Mouse (Mus musculus) adrenal gland, postnatal 14 days (tissue): ENCODE results near the gene Ptpn23. TPM values are rescaled to one million over a fixed set of nuclear protein-coding genes. Genes with fewer than 3 reads are reported as not detected.
"Not testable (repeated sequence)": the region's sequence is repeated elsewhere in the genome, so short reads cannot be mapped to it uniquely, and the experiment has no call there.

ENCODE experiments used
- DNase-seq: peaks from one replicate; pipeline ENCODE4 v3.0.0; 2021; ENCODE audit warnings: mixed read lengths
- long read RNA-seq, 2 experiments: library from polyadenylated mRNA; stranded (forward); transcript quantifications; one replicate each; pipeline ENCODE4 v2.0.0; 2021
- total RNA-seq: library from RNA; stranded (reverse); gene quantifications from 2 replicates; pipeline ENCODE4 v1.2.3, GENCODE M21; 2021

Gene Ptpn23
- 46.6 and 47.1 TPM in 2 replicates for total RNA-seq
- long read RNA-seq, experiment 1, partial matches to known transcripts = 4 of 4 reads
- long read RNA-seq, experiment 1, other reads (novel, unspliced or antisense) = 0 of 4 reads
- long read RNA-seq, experiment 2, partial matches to known transcripts = 8 of 11 reads
- long read RNA-seq, experiment 2, other reads (novel, unspliced or antisense) = 3 of 11 reads

DNA sequence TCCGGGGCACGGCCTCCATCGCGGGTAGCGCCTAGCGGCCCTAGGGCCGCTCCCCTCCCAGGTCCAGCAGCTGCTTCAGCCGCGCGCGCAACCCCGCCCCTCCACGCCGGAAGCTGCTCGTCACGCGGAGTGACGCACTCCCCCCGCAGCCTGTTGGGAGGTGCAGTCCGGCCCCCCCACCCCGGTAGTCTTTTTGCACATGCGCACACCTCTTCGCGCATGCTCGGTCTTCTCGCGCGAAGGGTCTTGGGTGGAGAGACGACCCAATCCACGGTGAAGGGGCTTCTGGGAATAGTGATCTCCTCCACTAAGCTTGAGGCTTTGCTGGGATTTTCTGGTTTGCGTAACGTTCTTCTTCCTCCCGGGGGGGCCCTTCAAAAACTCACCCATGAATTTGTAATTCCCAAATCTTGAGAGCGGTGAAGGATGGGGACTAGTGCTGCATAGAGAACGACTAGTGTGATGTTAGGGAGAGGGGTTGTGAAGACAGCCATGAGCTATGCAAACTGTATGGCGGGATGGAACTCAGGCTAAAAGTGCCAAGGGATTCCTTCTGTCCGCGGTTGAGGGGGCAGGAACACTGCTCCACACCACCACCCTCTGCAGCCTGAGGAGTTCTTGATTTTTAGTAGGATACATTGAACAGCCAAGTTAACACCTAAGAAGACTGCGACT, at the start of gene Ptpn23:
Gene Ptpn23 (minus strand): TSS at position 115 of the 675 bp plus-strand sequence.
- peak; percentile 98 for DNase-seq

DNA sequence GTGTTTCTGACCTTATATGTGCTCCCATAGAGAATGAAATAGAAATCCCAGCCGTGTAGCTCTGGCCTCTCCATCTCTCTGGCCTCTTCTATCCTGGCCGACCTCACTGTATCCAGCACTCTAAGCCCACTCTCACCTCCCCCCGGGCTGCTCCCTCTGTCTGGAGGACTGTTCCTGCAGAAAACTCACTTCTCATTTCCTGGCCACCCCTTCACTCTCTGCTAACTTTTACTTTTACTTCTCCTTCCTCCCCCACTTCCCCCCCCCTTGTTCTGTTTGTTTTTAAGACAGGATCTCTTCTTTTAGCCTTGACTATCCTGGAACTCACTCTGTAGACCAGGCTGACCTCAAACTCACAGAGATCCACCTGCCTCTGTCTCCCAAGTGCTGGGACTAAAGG, 44.5 kb upstream of the Ptpn23 start:
- no peak for DNase-seq

- peak; percentile 86 for DNase-seq
These were observed 41.0 kb upstream of the Ptpn23 start for GRCm38 (mm10) chr9:110448857-110449617.

- DNase-seq = no peak
These were observed 40.3 kb upstream of the Ptpn23 start for GRCm38 (mm10) chr9:110448356-110448755.

GRCm38 (mm10) chr9:110440559-110440958, 32.5 kb upstream of the Ptpn23 start:
- DNase-seq = no peak

- DNase-seq = no peak
These were observed 32.0 kb upstream of the Ptpn23 start for GRCm38 (mm10) chr9:110440049-110440448.

- DNase-seq = no peak
These were observed 28.0 kb upstream of the Ptpn23 start for GRCm38 (mm10) chr9:110436041-110436440.

DNA sequence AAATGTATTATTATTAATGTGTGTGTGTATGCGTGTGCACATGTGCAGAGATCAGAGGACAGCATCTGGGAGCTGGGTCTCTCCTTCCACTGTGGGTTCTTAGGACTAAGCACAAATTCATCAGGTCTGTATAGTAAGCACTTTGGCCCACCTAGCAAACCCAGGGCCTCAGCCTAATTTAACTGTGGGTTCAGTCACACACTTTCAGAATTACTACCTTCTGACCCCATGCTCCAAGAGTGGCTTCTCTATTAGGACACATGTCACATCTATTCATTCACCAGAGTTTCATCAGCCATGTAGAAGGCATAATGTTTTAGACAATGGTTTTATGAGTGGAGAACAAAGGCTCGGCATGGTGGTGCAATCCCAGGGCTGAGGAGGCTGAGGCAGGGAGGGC, 25.0 kb upstream of the Ptpn23 start:
- DNase-seq = no peak

GRCm38 (mm10) chr9:110431241-110431640, 23.2 kb upstream of the Ptpn23 start:
- no peak for DNase-seq

DNA sequence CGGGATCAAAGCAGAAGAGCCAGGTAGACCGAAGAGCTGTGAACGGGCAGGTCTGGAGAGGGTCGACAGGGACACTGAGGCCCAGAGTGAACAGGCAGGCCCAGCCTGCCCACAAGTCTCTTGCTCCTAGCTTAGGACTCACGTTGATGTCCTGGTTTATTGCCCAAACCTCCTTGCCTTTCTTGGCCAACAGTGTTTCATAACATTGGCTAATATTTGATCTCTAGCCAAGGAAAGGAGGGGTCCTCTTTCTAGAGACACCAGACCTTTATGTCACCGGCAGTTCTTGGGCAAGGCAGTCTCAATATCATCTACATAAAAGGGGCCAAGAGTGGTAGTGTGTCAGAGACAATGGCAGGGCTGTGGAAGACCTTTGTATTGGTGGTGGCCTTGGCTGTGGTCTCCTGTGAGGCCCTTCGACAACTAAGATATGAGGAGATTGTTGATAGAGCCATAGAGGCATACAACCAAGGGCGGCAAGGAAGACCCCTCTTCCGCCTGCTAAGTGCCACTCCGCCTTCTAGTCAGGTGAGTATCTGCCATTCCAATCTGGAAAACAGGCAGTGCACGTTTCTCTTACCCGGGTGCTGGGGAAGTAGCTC, 11.6 kb upstream of the Ptpn23 start, which contains the start of gene Ngp:
Gene Ngp (plus strand): TSS at position 237 of the 602 bp plus-strand sequence.
- no peak for DNase-seq

- DNase-seq = peak; percentile 74
These were observed 5.8 kb upstream of the Ptpn23 start for GRCm38 (mm10) chr9:110413785-110414184.

- DNase-seq = peak; percentile 23
These were observed 4.9 kb upstream of the Ptpn23 start for GRCm38 (mm10) chr9:110412926-110413325.

GRCm38 (mm10) chr9:110410908-110411887, 3.2 kb upstream of the Ptpn23 start:
- peak; percentile 91 for DNase-seq

GRCm38 (mm10) chr9:110407311-110408098, 508 bp downstream of the Ptpn23 start:
- DNase-seq = peak; percentile 21

- DNase-seq = not testable (repeated sequence)
These were observed 4.8 kb downstream of the Ptpn23 start for GRCm38 (mm10) chr9:110403240-110403639.

- DNase-seq = no peak
These were observed 5.3 kb downstream of the Ptpn23 start for GRCm38 (mm10) chr9:110402731-110403130.

- DNase-seq = peak; percentile 51
These were observed 7.4 kb downstream of the Ptpn23 start for GRCm38 (mm10) chr9:110400650-110401049.

- DNase-seq = no peak
These were observed 14.7 kb downstream of the Ptpn23 start for GRCm38 (mm10) chr9:110393295-110393694.

GRCm38 (mm10) chr9:110390843-110391242, 17.2 kb downstream of the Ptpn23 start:
- no peak for DNase-seq

DNA sequence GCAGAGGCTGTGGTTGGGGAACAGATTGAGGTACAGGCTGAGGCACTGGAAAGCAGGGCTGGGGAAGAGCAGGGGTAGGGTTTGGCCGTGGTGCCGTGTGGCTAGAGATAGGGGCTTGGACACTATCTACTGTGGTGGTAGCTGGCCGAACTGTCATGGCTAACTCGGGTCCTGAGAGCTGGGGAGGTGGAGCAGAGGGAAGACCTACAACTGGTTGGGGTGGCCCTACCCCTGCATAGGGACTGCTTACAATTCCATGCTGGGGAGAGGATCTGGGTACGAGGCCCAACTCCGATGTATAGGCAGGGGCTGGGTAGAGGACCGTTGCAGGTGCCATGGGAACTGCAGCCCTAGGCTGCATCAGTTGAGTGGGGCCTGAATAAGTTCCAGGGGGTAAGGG, 20.0 kb downstream of the Ptpn23 start:
- DNase-seq = no peak
